Mouse (Mus musculus) megakaryocyte, embryonic 14.5 days (primary cell): Measurements from ENCODE around the gene Znrd1. TPM values are rescaled to one million over a fixed set of nuclear protein-coding genes. Genes with fewer than 3 reads are reported as not detected.
"Not testable (repeated sequence)": the region's sequence is repeated elsewhere in the genome, so short reads cannot be mapped to it uniquely, and the experiment has no call there.

Source experiments
- H3K27me3 ChIP-seq: replicated peaks from 2 replicates; pipeline ENCODE3; 2012; ENCODE audit warnings: inconsistent platforms
- H3K36me3 ChIP-seq: replicated peaks from 2 replicates; pipeline ENCODE3; 2012; ENCODE audit warnings: low read length, inconsistent platforms, mixed read lengths
- H3K4me1 ChIP-seq: 2 replicates; pipeline ENCODE4 v1.6.1; 2012; ENCODE audit warnings: inconsistent platforms
- H3K4me3 ChIP-seq: replicated peaks from 2 replicates; pipeline ENCODE3; 2012; ENCODE audit warnings: moderate library complexity, mild to moderate bottlenecking, inconsistent platforms
- H3K9me3 ChIP-seq: 2 replicates; pipeline ENCODE4 v1.6.1; 2012; ENCODE audit warnings: inconsistent platforms
- FLI1 ChIP-seq: IDR thresholded peaks from 2 replicates; pipeline ENCODE4 v1.6.1; 2012; ENCODE audit warnings: low read length, inconsistent platforms, mixed read lengths
- GATA1 ChIP-seq: IDR thresholded peaks from 3 replicates; pipeline ENCODE4 v1.6.1; 2012; ENCODE audit warnings: mixed read lengths, low read length, inconsistent platforms, borderline replicate concordance
- polyA plus RNA-seq: library from polyadenylated mRNA; stranded (reverse); fragments of >175 nt; gene quantifications from 2 replicates; pipeline ENCODE4 v1.2.3, GENCODE M21; 2012; ENCODE audit warnings: low replicate concordance; ENCODE audit not compliant: insufficient read depth

Gene Znrd1
- polyA plus RNA-seq, 1 experiment = 2.1 TPM

DNA sequence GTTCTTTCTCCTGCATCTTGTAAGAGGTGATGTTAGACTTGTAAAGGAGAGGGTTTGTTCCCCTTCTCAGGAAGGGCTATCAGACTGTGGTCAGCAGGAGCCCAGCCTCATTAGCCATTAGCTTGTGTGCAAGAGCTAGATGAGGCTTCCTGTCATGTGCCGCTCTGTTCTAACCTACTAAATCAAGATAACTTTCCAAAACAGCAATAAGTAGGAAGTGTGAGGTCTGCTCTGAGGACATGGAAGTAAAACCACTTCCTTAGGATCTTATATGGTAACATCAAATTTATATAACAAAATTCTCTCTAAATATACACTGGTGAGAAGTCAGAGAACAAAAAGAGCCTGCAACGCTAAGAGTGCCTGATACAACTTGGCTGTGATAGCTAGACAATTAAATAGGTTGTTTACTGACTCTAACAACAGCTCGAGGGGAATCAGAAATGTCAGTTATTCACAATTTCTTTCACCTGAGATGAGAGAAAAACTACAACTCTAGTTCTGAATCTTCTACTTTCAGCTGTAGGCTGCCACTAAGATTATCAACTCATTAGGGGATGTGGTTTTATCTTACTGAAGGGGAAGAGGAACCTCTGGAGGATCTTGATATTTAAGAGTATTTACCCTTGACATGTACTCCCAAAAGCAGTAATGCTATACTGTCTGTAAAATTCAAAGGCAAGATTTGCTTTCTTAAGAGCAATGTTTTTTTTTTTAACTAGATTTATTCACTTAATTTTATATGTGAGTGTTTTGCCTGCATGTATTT, 34.2 kb upstream of the Znrd1 start:
- peaks cover 17% of the 10 kb centered on the region for H3K27me3 ChIP-seq
- H3K4me3 ChIP-seq = peak overlapping the region; percentile 81
- no peaks in the 10 kb centered on the region; the same call in 1 of the 2 replicates for H3K9me3 ChIP-seq
- no peaks in the 10 kb centered on the region for H3K36me3 ChIP-seq
- H3K4me1 ChIP-seq = peaks cover 50% of the 10 kb centered on the region
- no peak for TF ChIP-seq GATA1
- TF ChIP-seq FLI1 = no peak

- not testable (repeated sequence) for H3K36me3 ChIP-seq, H3K4me3 ChIP-seq, H3K9me3 ChIP-seq
- Histone ChIP-seq H3K27me3 (peaks cover 23% of the 10 kb centered on the region), H3K4me1 (peaks cover 47% of the 10 kb centered on the region)
These were observed 32.3 kb upstream of the Znrd1 start for GRCm38 (mm10) chr17:36990630-36991029.

- no peaks in the 10 kb centered on the region; the same call in 1 of the 2 replicates for H3K9me3 ChIP-seq
- TF ChIP-seq FLI1 (no peak), GATA1 (no peak)
- H3K36me3 ChIP-seq = no peaks in the 10 kb centered on the region
- H3K4me1 ChIP-seq = peaks cover 43% of the 10 kb centered on the region
- H3K4me3 ChIP-seq = peak within 1 kb of the TSS; percentile 24
- H3K27me3 ChIP-seq = peaks cover 27% of the 10 kb centered on the region
These were observed 31.1 kb upstream of the Znrd1 start, which contains the start of gene H2-M5 for GRCm38 (mm10) chr17:36989437-36989836. Gene H2-M5 (minus strand): TSS chr17:36989537.

- Histone ChIP-seq H3K4me1 (peaks cover 36% of the 10 kb centered on the region), H3K9me3 (no peaks in the 10 kb centered on the region; the same call in 1 of the 2 replicates), H3K4me3 (peak overlapping the region; percentile 24), H3K27me3 (peaks cover 27% of the 10 kb centered on the region), H3K36me3 (no peaks in the 10 kb centered on the region)
- no peak for TF ChIP-seq GATA1
- TF ChIP-seq FLI1 = no peak
These were observed 30.1 kb upstream of the Znrd1 start for GRCm38 (mm10) chr17:36988475-36988874.

GRCm38 (mm10) chr17:36982253-36983155, 24.1 kb upstream of the Znrd1 start:
- TF ChIP-seq FLI1 = no peak
- TF ChIP-seq GATA1 = no peak
- no peak overlapping the region for H3K4me3 ChIP-seq
- H3K27me3 ChIP-seq = peaks cover 62% of the 10 kb centered on the region
- H3K36me3 ChIP-seq = no peaks in the 10 kb centered on the region
- peaks cover 21% of the 10 kb centered on the region for H3K4me1 ChIP-seq
- H3K9me3 ChIP-seq = no peaks in the 10 kb centered on the region

GRCm38 (mm10) chr17:36981845-36982244, 23.5 kb upstream of the Znrd1 start:
- peaks cover 18% of the 10 kb centered on the region for H3K4me1 ChIP-seq
- H3K36me3 ChIP-seq = no peaks in the 10 kb centered on the region
- no peak for TF ChIP-seq GATA1
- no peak for TF ChIP-seq FLI1
- no peaks in the 10 kb centered on the region for H3K9me3 ChIP-seq
- H3K4me3 ChIP-seq = no peak overlapping the region
- H3K27me3 ChIP-seq = peaks cover 65% of the 10 kb centered on the region

GRCm38 (mm10) chr17:36981221-36981813, 23.0 kb upstream of the Znrd1 start, which contains the start of gene 2410137M14Rik:
Gene 2410137M14Rik (minus strand): TSS chr17:36981237.
- Histone ChIP-seq H3K4me3 (peak within 1 kb of the TSS; percentile 46), H3K36me3 (no peaks in the 10 kb centered on the region), H3K27me3 (peaks cover 62% of the 10 kb centered on the region), H3K9me3 (no peaks in the 10 kb centered on the region), H3K4me1 (peaks cover 18% of the 10 kb centered on the region)
- TF ChIP-seq FLI1 (no peak), GATA1 (no peak)

DNA sequence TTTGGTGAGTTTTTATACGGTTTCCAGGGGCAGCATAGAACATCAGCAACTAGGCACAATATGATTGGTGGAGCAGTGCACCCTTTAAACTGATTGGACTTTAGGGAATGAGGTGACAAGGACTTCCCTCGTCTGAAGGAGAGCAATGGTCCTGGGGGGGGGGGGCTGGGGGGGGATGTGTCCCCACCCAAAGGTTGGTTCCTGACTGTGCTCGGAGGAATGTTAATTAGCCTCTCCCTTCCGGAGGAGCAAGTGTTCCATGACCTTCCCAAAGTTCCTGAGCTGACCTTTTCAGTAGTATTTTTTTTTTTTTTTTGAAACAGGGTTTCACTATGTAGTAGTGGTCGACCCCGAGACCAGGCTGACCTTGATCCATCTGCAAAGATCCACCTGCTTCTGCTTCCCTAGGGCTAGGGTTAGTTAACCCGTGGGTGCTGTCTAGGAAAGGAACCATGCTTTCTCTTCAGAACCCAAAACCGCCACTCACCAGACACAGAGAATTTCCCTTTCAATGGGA, 15.0 kb upstream of the Znrd1 start:
- TF ChIP-seq GATA1 (no peak), FLI1 (no peak)
- Histone ChIP-seq H3K27me3 (peaks cover 62% of the 10 kb centered on the region), H3K4me1 (peaks cover 34% of the 10 kb centered on the region), H3K36me3 (no peaks in the 10 kb centered on the region), H3K4me3 (no peak overlapping the region), H3K9me3 (no peaks in the 10 kb centered on the region)

GRCm38 (mm10) chr17:36972791-36973190, 14.4 kb upstream of the Znrd1 start:
- Histone ChIP-seq H3K9me3 (no peaks in the 10 kb centered on the region), H3K4me1 (peaks cover 34% of the 10 kb centered on the region), H3K36me3 (no peaks in the 10 kb centered on the region), H3K4me3 (peak overlapping the region; percentile 21), H3K27me3 (peaks cover 59% of the 10 kb centered on the region)
- TF ChIP-seq FLI1 (no peak), GATA1 (no peak)
